Mouse (Mus musculus) forebrain, embryonic 11.5 days (tissue): ENCODE measurements around the gene Sla2. TPM values are rescaled to one million over a fixed set of nuclear protein-coding genes. Genes with fewer than 3 reads are reported as not detected.
"Not testable (repeated sequence)": the region's sequence is repeated elsewhere in the genome, so short reads cannot be mapped to it uniquely, and the experiment has no call there.

Source experiments
- ATAC-seq: fragments of 200-750 bp; cut with Nextera tagmentation; replicated peaks from 2 replicates; pipeline ENCODE4 v1.8.0; 2017; ENCODE audit warnings: moderate TSS enrichment; ENCODE audit not compliant: low FRiP score
- DNase-seq: peaks from one replicate; pipeline ENCODE4 v3.0.0-alpha.2; 2017; ENCODE audit warnings: low spot score
- H3K27ac ChIP-seq: fragments of 300-500 bp; sonication (generic); 2 replicates; pipeline ENCODE4 v1.5.1; 2014; ENCODE audit warnings: low read depth, low read length
- H3K27me3 ChIP-seq: fragments of 300-500 bp; sonication (generic); 2 replicates; pipeline ENCODE4 v1.6.1; 2014; ENCODE audit warnings: mild to moderate bottlenecking, low read length, mixed read lengths; ENCODE audit not compliant: control insufficient read depth, insufficient read depth
- H3K36me3 ChIP-seq: fragments of 300-500 bp; sonication (generic); 2 replicates; pipeline ENCODE4 v1.6.1; 2014; ENCODE audit warnings: mild to moderate bottlenecking, low read length, moderate library complexity, mixed read lengths; ENCODE audit not compliant: control insufficient read depth, insufficient read depth
- H3K4me1 ChIP-seq: fragments of 300-500 bp; sonication (generic); replicated peaks from 2 replicates; pipeline ENCODE4 v1.6.1; 2014; ENCODE audit warnings: low read length, mixed read lengths; ENCODE audit not compliant: control insufficient read depth, insufficient read depth
- H3K4me2 ChIP-seq: fragments of 300-500 bp; sonication (generic); 2 replicates; pipeline ENCODE4 v1.6.1; 2014; ENCODE audit warnings: low read depth, mild to moderate bottlenecking, low read length, moderate library complexity, mixed read lengths; ENCODE audit not compliant: severe bottlenecking
- H3K4me3 ChIP-seq: fragments of 300-500 bp; sonication (generic); 2 replicates; pipeline ENCODE4 v1.5.1; 2014; ENCODE audit warnings: low read depth, low read length
- H3K9ac ChIP-seq: fragments of 300-500 bp; sonication (generic); 2 replicates; pipeline ENCODE4 v1.6.1; 2014; ENCODE audit warnings: low read length
- H3K9me3 ChIP-seq: fragments of 300-500 bp; sonication (generic); 2 replicates; pipeline ENCODE4 v1.6.1; 2016; ENCODE audit warnings: low read length, mixed read lengths; ENCODE audit not compliant: control insufficient read depth
- WGBS: fragments of 180-500 bp; shearing (Covaris S2); extraction: QIAGEN DNeasy Blood & Tissue Kit; methylation state at CpG from one replicate; pipeline ENCODE4 v1.1.7; 2014; 5-methylcytosine and 5-hydroxymethylcytosine counted together
- polyA plus RNA-seq: library from polyadenylated mRNA; unstranded; fragments of >200 nt; fragmentation: Nextera tagmentation; extraction: Ambion mirVana; gene quantifications from 2 replicates; pipeline ENCODE4 v1.2.1, GENCODE M21; 2014

Gene Sla2
- polyA plus RNA-seq, 1 experiment from 2014 or later, result 0.73 TPM

DNA sequence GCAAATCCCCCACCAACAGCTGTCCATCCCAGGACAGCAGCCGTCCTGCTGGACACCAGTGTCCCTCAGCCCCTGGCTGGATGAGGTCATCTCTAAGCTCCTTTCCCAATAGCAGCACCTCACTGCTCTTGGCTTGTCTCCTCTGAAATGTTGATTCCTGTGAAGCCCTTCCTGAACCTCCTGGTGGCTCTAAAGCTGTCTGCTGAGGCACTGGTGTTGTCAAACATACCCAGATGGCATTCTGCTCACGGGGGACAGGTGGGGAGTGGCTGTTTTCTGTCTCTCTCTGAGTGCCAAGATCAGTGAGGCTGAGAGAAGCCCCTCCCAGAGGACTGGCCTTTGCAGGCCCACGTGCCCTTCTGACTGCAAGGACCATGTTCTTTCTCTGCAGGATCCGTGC, 18.9 kb upstream of the Sla2 start:
- H3K27ac ChIP-seq, H3K9ac ChIP-seq, H3K4me1 ChIP-seq, H3K36me3 ChIP-seq, ATAC-seq, H3K4me2 ChIP-seq, H3K4me3 ChIP-seq, H3K9me3 ChIP-seq, H3K27me3 ChIP-seq, DNase-seq: not testable (repeated sequence)
- WGBS, result 46% methylated on average over 4 of the region's 4 CpGs

DNA sequence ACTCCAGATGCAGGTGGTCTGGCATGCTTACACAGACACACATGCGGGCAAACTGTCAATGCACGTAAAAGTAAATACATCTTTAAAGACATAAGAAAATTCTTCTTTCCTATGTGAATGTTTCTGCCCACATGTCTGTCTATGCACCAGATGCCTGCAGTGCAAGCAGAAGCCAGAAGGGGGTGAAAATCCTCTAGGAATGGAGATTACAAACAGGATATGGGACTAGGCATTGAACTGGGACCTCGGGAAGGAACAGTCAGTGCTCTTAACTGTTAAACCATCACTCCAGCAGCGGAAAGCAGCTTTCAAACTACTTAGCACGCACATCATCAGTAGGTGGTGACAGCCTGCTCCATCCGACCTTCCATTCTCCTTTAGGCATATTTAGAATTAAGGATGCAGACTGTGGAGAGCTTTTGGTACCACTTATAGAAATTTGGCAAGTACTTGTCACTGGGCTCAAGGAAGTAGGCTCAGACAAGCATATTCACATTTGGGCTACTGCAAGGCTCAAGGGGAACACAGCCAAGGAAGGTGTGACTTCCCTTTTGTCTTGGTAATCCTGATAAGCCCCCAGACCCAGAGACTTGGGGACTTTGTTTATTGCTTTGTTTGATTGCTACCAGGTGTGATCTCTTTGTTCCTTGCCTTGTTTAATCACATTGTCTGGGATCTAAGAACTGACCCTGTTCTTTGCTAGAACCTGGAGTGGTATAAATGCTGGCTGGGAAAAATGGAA, 18.2 kb upstream of the Sla2 start:
- no peak overlapping the region for H3K9ac ChIP-seq
- no peak overlapping the region for H3K27ac ChIP-seq
- H3K9me3 ChIP-seq, result no peaks in the 10 kb centered on the region
- H3K4me3 ChIP-seq, result no peak overlapping the region
- no peak overlapping the region for H3K4me2 ChIP-seq
- H3K4me1 ChIP-seq, result no peaks in the 10 kb centered on the region
- 32% methylated on average over 6 of the region's 6 CpGs for WGBS
- DNase-seq, result peak; percentile 66
- ATAC-seq, result no peak
- no peaks in the 10 kb centered on the region for H3K36me3 ChIP-seq
- H3K27me3 ChIP-seq, result no peaks in the 10 kb centered on the region

DNA sequence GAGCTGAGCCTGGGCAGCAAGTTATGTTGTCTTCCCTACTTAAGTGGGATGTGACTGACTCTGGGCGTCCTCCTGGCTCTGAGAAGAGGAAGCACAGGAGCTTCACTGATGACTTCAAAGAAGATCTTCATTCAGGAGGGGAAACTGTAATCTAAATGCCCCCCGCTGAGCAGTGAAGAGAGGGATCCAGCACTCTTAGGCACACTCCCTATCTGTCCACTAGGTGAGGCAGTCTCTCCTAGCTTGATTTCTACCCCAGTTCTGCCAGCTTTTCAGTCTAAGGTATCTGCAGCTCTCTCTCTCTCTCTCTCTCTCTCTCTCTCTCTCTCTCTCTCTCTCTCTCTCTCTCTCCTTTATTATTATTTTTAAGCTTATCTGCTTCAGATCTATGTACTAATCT, 16.4 kb upstream of the Sla2 start:
- no peaks in the 10 kb centered on the region for H3K9me3 ChIP-seq
- H3K9ac ChIP-seq, result no peak overlapping the region
- H3K4me1 ChIP-seq, result no peaks in the 10 kb centered on the region
- no peaks in the 10 kb centered on the region for H3K27me3 ChIP-seq
- ATAC-seq, result no peak
- no peak for DNase-seq
- H3K4me2 ChIP-seq, result no peak overlapping the region
- no peak overlapping the region for H3K4me3 ChIP-seq
- no peaks in the 10 kb centered on the region for H3K36me3 ChIP-seq
- no peak overlapping the region for H3K27ac ChIP-seq
- WGBS, result 26% methylated on average over 2 of the region's 2 CpGs

DNA sequence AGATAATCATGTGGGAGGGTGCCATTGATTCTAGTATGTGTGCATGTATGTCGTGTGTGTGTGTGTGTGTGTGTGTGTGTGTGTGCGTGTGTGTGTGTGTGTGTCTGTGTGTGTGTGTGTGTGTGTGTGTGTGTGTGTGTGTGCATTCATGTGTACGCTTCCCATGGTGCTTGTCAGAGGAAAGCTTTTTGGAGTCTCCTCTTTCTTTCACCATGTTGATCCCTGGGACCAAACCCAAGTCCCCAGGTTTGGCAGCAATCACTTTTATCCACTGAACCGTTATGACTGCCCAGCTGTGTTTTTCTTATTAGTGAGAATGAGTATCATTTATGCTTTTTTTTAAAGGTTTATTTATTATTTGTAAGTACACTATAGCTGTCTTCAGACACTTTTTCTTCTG, 15.4 kb upstream of the Sla2 start:
- H3K4me1 ChIP-seq, H3K36me3 ChIP-seq, H3K27ac ChIP-seq, H3K4me3 ChIP-seq, H3K9ac ChIP-seq, H3K9me3 ChIP-seq, DNase-seq, H3K27me3 ChIP-seq, H3K4me2 ChIP-seq, ATAC-seq: not testable (repeated sequence)
- WGBS, result 81% methylated on average over 4 of the region's 4 CpGs

DNA sequence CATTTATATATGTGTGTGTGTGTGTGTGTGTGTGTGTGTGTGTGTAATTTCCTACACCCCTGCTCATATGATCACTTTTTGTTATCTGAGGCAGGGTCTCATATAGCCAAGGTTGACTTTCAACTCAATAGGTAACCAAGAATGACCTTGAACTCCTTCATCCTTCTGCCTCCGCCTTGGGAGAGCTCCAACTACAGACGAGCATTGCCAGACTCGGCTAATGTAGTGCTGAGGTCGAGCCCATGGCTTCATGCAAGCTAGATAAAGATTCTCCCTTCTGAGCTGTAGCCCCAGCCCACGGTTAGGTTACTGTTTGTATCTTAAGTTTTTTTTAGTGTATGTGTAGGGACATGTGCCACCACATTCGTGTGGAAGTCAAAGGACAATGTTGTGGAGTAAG, 14.9 kb upstream of the Sla2 start:
- H3K27ac ChIP-seq, result no peak overlapping the region
- H3K9me3 ChIP-seq, result no peaks in the 10 kb centered on the region
- H3K4me1 ChIP-seq, result no peaks in the 10 kb centered on the region
- no peak overlapping the region for H3K4me3 ChIP-seq
- H3K9ac ChIP-seq, result no peak overlapping the region
- no peak for ATAC-seq
- DNase-seq, result no peak
- no peaks in the 10 kb centered on the region for H3K27me3 ChIP-seq
- H3K4me2 ChIP-seq, result no peak overlapping the region
- H3K36me3 ChIP-seq, result no peaks in the 10 kb centered on the region
- WGBS, result 85% methylated on average over 6 of the region's 6 CpGs

DNA sequence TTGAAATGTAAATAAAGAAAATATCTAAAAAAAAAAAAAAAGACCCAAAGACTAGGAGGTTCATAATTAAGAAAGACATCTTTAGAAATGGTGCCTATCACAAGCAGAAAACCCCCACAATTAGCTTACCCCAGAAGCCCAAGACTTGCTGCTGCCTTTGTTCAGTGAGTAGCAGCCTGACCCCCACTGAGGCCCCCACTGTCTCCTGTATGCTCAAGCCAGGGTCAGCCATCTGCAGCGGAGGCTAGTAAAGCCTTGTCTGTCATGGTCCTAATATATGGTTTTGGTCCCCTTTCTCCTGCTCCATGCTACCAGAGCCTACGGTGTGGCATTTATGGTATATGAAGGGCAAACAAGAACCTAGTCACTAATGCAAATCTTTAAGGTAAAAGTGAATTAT, 14.4 kb upstream of the Sla2 start:
- H3K4me3 ChIP-seq, result no peak overlapping the region
- DNase-seq, result no peak

DNA sequence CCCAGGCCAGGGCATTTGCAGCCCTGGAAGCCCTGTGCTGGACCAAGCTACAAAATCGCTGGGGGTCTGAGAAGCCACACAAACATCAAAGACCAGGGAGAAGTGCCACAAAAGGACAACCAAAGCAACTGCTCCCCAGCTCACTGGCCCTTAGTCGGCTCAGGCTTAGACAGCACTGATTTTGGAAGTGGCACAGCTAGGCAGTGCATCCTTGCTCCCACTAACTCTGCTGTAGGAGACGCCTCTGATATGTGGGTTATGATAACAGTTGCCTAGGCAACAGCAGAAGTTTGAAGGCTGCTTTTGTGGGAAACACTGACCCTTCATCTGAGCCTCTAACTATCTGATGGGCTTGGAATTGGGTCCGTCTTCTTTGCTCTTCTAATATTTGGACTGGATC, 12.2 kb upstream of the Sla2 start:
- no peaks in the 10 kb centered on the region for H3K4me1 ChIP-seq
- H3K36me3 ChIP-seq, result no peaks in the 10 kb centered on the region
- H3K4me2 ChIP-seq, result no peak overlapping the region
- DNase-seq (no peak), ATAC-seq (no peak)
- H3K4me3 ChIP-seq, result no peak overlapping the region
- no peaks in the 10 kb centered on the region for H3K9me3 ChIP-seq
- H3K27ac ChIP-seq, result no peak overlapping the region
- no peaks in the 10 kb centered on the region for H3K27me3 ChIP-seq
- no peak overlapping the region for H3K9ac ChIP-seq
- WGBS, result 80% methylated on average over 4 of the region's 4 CpGs

More for the DNA sequence above, 14.4 kb upstream of the Sla2 start:
- no peak for ATAC-seq
- Histone ChIP-seq H3K36me3 (no peaks in the 10 kb centered on the region), H3K27me3 (no peaks in the 10 kb centered on the region), H3K4me1 (no peaks in the 10 kb centered on the region), H3K4me2 (no peak overlapping the region), H3K27ac (no peak overlapping the region), H3K9ac (no peak overlapping the region), H3K9me3 (no peaks in the 10 kb centered on the region)
- WGBS, result 91% methylated on average over 2 of the region's 2 CpGs

DNA sequence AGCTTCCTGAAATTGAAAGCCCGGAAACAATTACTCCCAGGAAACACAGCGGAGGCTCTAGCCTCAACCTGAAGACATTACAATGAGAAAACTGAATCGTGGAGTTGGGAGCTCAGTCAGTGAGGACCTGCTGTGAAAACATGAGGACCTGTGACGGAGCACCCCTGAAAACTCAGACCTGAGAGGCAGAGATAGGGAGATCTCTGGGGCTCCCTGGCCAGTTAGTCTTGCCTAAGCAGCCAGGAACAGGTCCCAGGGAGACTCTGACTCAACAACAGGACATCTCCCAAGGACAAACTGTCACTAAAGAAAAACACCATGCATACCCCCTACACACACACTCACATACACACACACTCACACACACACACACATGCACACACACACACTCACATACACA, 11.4 kb upstream of the Sla2 start:
- Histone ChIP-seq H3K36me3 (no peaks in the 10 kb centered on the region), H3K9me3 (no peaks in the 10 kb centered on the region), H3K4me3 (no peak overlapping the region), H3K9ac (no peak overlapping the region), H3K27ac (no peak overlapping the region), H3K4me1 (no peaks in the 10 kb centered on the region), H3K27me3 (no peaks in the 10 kb centered on the region), H3K4me2 (no peak overlapping the region)
- no peak for ATAC-seq
- WGBS, result 82% methylated on average over 4 of the region's 4 CpGs
- no peak for DNase-seq

DNA sequence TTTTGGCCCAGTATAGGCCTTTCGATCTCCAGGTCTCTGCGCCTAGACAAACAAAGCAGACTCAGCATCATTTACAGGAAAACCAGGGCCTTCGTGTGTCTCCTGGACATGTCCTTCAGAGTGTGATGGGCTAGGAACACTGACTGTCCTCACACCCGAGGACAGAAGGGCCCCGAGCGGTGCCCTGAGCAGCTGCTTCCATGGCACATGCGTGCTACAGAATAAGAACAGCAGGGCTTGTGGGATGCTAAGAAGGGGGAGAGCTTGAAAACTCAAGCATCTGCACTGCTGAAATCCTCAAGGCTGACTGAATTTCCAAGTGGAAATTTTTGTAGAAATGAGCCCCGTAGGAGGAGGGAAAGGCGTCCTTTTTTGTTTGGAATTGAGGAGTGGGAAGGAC, 10.0 kb upstream of the Sla2 start:
- Histone ChIP-seq H3K9ac (no peak overlapping the region), H3K4me2 (no peak overlapping the region), H3K4me1 (no peaks in the 10 kb centered on the region), H3K27me3 (no peaks in the 10 kb centered on the region), H3K36me3 (no peaks in the 10 kb centered on the region), H3K27ac (no peak overlapping the region), H3K4me3 (no peak overlapping the region), H3K9me3 (no peaks in the 10 kb centered on the region)
- DNase-seq, result no peak
- no peak for ATAC-seq
- WGBS, result 87% methylated on average over 9 of the region's 9 CpGs
